Mouse (Mus musculus) lung, postnatal 14 days (tissue): ENCODE measurements at regions not wholly inside any gene's neighbourhood (a gene's known extent, or its start where the extent isn't known, plus 50 kb on each side); places are given as distances from the start of the nearest gene placed in this dataset.

Experiments
- DNase-seq: peaks from one replicate; pipeline ENCODE4 v3.0.0; 2021

- peak; percentile 22 for DNase-seq
These were observed 94.8 kb upstream of the Rap1b start for GRCm38 (mm10) chr10:117940441-117941265.

- DNase-seq, result no peak
These were observed 95.4 kb upstream of the Rap1b start for GRCm38 (mm10) chr10:117941266-117941651.

GRCm38 (mm10) chr10:117943702-117944307 lies 98.0 kb upstream of the Rap1b start:
- no peak for DNase-seq

GRCm38 (mm10) chr10:117947191-117947590 lies 101.4 kb upstream of the Rap1b start:
- no peak for DNase-seq

GRCm38 (mm10) chr10:117947911-117948310 lies 102.1 kb upstream of the Rap1b start:
- DNase-seq, result no peak

GRCm38 (mm10) chr10:117952116-117953025 lies 106.5 kb upstream of the Rap1b start:
- peak; percentile 34 for DNase-seq

GRCm38 (mm10) chr10:117953026-117953711 lies 107.3 kb upstream of the Rap1b start:
- DNase-seq, result peak; percentile 27

GRCm38 (mm10) chr10:117956174-117956950 lies 110.5 kb upstream of the Rap1b start:
- no peak for DNase-seq

- DNase-seq, result no peak
These were observed 128.9 kb upstream of the Rap1b start for GRCm38 (mm10) chr10:117974706-117975105.

- no peak for DNase-seq
These were observed 129.6 kb upstream of the Rap1b start for GRCm38 (mm10) chr10:117975467-117975866.

- DNase-seq, result no peak
These were observed 133.3 kb upstream of the Rap1b start for GRCm38 (mm10) chr10:117979091-117979490.

- DNase-seq, result peak; percentile 34
These were observed 136.9 kb upstream of the Rap1b start for GRCm38 (mm10) chr10:117982611-117983210.

- DNase-seq, result no peak
These were observed 137.4 kb upstream of the Rap1b start for GRCm38 (mm10) chr10:117983271-117983670.

GRCm38 (mm10) chr10:117984784-117985602 lies 139.2 kb upstream of the Rap1b start:
- DNase-seq, result no peak

GRCm38 (mm10) chr10:117987620-117988019 lies 141.8 kb upstream of the Rap1b start:
- DNase-seq, result peak; percentile 62

GRCm38 (mm10) chr10:117988076-117988475 lies 142.2 kb upstream of the Rap1b start:
- no peak for DNase-seq

- no peak for DNase-seq
These were observed 145.3 kb upstream of the Rap1b start for GRCm38 (mm10) chr10:117991176-117991575.

- no peak for DNase-seq
These were observed 146.5 kb upstream of the Rap1b start for GRCm38 (mm10) chr10:117992317-117992716.

GRCm38 (mm10) chr10:117993809-117994208 lies 147.8 kb upstream of the Mdm1 start:
- no peak for DNase-seq

- DNase-seq, result no peak
These were observed 146.8 kb upstream of the Mdm1 start for GRCm38 (mm10) chr10:117994768-117995167.

GRCm38 (mm10) chr10:117997796-117998195 lies 143.8 kb upstream of the Mdm1 start:
- no peak for DNase-seq
